Mouse (Mus musculus) monocyte, adult 5-6 weeks (primary cell): ENCODE measurements around the gene Tes. TPM values are rescaled to one million over a fixed set of nuclear protein-coding genes. Genes with fewer than 3 reads are reported as not detected.

ENCODE experiments used
- ATAC-seq: fragments of 153-309, 156-312 bp; replicated peaks from 2 replicates; pipeline ENCODE4 v1.8.0; 2017; ENCODE audit warnings: mild to moderate bottlenecking; ENCODE audit not compliant: low TSS enrichment, insufficient number of reproducible peaks, severe bottlenecking, poor library complexity, low FRiP score
- total RNA-seq: library from RNA; stranded (forward); fragments of 200-1000, 200-491, 200-594 nt; gene quantifications from 3 replicates; pipeline ENCODE4 v1.2.3, GENCODE M21; 2017

The Tes gene
- total RNA-seq, 1 experiment from 2014 or later = 91.2 TPM

DNA sequence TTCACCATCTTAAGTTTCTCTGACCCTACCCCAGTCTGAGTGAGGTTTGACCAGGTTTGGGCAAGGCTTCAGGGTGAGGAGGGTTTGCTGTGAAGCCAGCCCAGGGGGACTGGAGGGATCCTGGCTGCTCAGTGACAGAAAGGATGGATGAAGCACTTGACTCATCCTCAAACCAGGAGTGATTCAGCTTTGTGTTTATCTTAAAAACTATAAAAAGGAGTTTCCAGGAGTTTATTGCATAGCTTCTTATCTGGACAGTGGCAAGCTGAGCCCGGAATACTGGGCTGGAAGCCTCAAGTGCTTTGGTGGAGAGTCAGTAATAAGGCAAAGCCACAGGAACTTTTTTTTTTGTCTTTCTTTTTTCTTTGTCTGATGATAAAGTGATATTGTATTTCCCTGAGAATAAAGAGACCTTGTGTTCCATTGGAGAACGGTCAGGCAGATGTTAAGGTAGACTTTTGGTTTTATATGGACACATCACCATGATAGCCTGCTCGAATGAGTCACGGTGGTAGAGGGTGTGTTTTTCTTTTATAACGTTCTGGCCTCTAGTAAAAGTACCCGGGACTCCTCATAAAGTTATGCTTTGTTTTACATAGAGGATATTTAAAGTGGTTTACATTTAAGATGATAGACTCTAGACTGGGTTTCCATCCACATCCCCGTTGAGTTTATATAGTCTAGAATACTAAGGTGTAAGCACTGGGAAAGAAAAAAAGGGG, 8.0 kb downstream of the Tes start:
- ATAC-seq = no peak

DNA sequence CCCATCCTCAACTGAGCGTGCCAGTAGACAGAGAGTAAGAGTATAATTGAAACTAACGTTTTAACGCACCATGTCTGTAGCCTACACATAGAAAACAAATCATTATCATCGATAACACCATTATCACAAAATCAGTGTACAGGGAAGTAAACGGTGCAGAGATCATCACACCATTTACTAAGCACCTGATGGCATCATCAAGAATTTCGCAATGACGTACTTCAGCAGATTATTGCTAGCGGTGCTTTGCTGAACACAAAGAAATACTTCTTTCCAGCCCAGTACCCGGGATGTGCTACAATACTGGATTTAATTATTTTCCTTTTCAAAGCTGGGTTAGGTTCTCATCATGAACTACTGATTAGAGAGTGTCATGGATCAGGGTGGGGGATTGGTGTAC, 12.3 kb downstream of the Tes start:
- no peak for ATAC-seq

DNA sequence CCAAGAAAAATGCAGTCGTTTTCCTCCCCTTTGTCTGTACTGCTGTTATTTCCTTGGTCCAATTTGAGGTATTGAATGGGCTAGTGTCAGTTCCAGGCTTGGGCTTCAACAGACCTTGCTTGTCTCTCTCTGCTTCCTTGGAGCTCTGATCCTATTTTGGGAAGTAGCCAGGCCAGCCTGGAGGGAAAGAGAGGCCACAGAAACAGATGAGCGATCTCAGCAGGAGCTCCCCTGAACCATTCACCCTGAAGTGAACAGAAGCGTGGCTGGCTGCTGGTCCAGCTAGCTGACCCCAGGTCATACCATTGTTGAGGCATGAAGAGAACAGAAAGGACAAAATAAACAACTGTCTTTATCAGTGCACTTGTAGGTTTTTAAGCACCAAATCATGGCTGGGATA, 12.8 kb downstream of the Tes start:
- ATAC-seq = no peak

DNA sequence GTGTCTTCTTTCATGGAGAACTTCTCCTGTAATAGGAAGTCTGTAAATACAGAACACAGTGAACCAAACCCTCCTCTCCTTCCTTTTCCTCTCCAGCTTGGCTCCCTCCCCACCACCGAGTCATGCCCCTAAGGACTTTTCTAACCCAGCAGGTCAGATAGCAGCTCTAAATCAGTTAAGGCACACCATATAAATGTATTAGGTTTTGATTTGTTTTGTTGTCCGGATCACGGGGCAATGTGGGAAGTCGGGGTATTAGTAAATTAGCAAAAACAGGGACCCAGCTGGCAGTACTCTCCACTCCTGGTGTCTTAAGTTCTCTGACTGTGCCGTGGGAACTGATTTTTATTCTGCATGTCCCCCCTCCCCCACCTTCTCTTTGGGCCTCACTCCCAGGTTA, 14.4 kb downstream of the Tes start:
- ATAC-seq = no peak

DNA sequence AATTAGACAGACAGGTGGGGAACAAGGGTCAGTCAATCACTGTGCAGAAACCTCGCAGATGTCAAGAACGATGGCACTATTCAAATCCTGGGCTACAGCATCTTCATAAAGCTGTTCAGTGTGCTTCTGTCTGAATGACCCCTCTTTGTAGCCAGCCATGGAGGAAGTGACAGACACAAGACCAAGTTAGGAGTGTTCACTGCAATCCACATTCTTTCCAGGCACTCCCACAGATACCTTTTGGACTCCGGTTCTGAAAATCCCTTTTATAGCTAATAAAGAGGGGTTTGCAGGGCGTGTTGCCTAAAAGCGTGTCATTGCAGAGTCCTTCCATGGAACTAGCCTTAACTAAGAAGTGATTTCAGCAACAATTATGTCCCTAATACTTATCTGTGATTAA, 14.9 kb downstream of the Tes start:
- no peak for ATAC-seq

DNA sequence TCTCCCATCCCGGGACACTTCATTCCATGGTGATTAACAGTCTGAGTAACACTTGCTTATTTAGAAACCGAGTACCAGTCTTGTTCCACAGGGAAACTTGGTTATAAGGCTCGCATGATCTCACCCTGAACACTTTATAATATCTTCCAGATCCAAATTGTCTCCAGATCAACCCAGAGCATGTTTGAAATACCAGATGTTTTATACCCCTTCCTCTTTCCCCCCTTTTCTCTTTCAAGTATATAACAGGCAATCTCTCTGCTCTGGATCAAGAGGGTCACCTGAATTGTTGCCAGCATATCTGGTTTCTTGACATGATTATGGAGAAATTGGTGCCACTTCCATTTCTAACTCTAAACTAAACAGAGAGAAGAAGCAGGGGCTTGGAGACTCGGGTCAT, 17.3 kb downstream of the Tes start:
- no peak for ATAC-seq

DNA sequence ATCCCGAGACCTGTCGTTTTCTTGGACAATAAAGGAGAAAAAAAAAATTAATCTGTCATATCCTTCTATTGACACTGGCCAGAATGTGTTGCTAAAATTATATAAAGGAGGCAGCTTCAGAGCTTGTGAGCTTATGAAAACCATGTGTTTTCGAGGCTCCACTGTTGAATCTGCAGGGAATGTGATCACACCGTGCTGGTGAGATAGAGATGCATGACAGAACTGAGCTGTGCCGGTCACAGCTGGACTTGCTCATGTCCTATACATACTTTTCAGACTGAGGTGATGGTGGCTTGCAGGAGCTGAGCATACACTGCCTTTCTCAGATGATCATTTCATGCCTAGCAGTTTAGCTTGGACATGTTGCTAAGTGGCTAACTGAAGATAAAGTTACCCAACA, 17.9 kb downstream of the Tes start:
- no peak for ATAC-seq

DNA sequence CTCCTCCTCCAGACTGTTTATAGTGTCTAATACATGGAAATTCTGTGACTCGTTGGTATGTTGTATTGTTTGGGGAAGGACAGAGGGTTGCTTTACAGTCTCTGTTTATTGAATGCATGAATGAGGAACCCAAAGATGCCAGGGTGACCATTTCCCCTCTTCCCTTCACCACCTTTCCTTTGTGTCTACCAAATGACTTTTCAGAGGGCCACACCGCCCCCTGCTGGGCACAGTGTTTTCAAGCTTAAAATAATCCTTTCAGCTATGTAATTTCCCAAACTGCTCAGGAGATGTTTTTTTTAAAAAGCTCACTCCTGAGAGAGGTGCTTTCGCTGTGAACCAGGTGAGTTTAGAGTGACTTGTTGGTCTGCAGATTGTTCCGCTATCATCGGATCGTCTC, 22.5 kb downstream of the Tes start:
- ATAC-seq = 0 out of 2 replicates have a peak, but pooled peaks have one; percentile 27

DNA sequence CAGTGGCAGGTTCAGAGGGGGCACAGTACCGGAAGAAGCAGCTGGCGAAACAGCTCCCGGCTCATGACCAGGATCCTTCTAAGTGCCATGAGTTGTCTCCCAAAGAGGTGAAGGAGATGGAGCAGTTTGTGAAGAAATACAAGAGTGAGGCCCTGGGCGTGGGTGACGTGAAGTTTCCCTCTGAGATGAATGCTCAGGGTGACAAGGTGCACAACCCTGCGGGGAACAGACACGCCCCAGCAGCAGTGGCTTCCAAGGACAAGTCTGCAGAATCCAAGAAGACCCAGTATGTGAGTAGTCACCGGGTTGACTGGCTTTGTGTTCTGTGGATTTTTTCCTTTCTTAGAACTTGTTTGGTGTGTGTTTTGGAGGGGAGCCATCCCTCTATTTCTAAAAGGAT, 32.4 kb downstream of the Tes start:
- ATAC-seq = no peak

DNA sequence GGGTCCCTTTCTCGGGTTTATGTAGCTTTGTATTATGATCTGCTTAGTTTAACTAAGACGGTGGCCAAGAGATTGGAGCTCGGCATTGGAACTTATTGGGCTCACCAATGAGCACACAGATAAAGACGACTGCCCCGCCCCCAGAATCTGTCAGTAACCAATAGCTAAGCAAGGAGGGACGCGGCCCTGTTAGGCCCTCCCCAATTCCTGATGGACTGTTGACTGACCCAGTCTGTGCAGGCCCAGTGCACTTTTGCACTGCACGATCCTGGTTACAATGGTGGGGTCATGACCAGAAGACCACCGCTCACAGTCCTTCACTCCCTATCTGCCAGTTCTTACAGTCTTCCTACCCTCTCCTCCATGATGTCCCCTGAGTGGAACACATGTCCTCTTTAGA, 33.6 kb downstream of the Tes start:
- no peak for ATAC-seq

DNA sequence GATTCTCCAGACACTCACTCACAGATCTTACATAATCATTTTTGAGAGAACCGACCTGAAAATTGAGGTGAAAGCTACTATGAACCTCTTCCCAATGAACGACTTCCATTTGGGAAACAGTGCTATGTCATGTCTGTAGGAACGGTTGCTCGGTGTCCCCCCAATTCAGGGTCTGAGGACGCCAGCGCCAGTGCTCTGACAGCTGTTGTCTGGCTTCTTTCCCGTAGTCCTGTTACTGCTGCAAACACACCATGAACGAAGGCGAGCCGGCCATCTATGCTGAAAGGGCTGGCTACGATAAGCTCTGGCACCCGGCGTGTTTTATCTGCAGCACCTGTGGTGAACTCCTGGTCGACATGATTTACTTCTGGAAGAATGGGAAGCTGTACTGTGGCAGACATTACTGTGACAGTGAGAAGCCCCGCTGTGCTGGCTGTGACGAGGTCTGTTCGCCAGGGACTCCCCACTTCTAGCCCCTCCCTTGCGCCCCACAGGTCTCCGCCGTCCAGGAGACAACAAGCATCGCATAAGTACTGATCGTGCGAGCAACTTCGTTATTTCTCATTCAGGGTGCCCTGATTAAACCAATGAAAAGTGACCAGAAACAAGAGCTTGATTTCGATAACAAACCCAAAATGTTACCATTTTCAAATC, 34.7 kb downstream of the Tes start:
- no peak for ATAC-seq

DNA sequence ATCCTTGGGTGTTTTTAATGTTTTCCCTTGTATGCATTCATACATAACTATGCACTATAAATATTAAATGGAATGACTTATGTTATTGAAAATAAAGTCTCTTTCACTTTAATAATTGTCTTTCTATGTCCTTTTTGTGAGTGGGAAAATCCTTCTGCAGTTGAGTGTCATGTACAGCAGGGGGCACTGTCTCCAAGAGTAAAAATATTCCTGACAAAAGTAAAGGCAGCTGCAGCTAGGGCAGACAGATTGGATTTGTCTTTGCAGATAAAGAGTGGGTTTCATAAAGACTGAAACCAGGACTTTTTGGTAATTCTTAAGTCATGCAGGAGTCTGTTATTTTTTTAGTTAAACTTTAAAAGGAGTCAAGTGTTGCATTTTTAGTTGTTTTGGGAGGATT, 40.8 kb downstream of the Tes start:
- no peak for ATAC-seq

DNA sequence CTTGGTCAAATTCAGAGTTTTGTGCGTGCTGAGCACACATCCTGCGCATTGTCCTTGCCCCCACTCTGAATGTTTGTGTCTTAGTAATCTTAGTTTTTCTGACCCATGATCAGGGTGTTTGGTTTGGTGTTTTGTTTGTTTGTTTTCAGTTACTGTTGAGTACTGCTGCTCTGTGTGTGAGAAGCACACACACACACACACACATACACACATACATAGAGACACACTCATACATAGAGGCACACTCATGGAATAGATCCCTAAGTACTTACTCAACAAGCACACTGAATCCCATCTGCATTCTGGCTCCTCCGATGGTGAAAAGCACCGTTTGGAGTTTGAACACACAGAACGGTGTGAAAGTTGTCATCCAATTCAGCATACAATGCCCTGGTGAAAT, 41.5 kb downstream of the Tes start:
- no peak for ATAC-seq

DNA sequence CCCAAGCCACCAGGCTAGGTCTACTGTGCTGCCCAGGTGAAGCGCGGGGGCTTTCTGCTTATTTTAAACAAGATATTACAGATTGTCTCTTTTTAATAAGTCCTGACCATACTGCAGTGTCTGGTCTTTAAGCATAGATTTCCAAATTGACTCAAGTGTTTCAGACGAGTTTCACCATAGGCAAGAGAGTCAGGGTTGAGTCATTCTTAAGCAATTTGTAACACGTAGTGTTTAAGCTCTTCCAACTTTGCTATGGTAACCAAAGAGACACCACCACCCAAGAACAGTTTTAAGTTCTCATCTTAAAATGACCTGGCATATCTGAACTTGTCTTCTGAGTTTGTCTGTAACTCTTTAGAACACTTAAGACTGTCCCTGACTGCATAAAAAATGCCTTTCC, 44.3 kb downstream of the Tes start:
- ATAC-seq = no peak

DNA sequence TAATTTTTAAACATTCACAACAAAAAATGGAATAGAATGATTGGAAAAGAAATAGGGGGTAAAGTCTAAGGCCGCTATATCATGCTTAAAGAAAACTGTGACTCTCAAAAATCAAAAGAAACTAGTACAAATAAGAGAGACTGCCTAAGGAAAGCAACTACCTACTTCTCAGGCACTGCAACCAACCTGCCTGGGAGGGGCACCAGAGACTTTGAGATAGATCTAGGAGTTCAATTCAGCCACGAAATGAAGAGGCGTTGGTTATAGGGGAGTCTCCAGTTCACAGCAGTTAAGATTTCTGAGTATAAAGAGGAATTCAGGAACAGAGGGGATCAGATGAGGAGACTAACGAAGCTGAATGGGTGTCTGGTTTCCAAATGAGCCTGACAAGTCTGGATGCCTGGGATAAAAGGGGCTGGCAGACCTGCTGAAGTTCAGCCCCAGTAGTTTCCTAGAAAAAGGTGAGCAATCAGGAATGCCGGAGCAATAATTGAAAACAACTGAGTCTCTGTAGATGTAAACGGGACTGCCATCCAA, 45.7 kb downstream of the Tes start:
- ATAC-seq = no peak

DNA sequence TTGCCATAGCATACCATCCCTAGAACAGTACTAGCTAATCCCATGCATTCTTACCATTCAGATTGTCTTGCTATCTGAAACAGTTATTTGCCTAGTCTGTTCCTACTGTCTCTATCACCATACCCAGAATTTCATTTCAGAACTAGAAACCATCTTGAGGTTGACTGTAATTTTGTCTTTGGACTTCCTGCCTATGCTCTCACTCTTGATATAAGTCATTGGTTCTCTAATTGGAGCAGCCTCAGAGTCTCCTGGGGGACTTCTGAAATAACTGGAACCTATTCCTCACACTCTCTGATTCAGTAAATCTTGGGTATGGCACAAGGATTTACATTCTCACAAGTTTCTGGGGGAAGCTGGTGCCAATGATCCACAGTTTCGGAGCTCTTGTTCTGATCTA, 47.1 kb downstream of the Tes start:
- no peak for ATAC-seq

DNA sequence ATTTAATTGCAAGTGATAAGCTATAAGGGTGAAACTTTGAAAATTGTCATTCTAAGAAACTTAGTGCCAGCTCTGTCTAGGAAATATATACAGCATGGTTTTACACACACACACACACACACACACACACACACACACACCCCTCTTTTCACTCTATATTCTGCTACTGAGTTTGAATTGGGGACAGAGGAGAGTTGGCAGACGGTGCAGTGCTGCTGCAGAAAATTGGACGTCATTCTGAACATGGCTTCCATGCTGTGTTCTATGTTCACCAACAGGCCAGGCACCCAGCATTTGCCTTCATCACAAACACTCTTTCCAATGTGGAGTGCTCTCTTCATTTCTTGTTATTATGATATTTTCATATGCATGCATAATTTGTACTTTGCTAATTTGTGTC, 48.0 kb downstream of the Tes start:
- ATAC-seq = no peak

DNA sequence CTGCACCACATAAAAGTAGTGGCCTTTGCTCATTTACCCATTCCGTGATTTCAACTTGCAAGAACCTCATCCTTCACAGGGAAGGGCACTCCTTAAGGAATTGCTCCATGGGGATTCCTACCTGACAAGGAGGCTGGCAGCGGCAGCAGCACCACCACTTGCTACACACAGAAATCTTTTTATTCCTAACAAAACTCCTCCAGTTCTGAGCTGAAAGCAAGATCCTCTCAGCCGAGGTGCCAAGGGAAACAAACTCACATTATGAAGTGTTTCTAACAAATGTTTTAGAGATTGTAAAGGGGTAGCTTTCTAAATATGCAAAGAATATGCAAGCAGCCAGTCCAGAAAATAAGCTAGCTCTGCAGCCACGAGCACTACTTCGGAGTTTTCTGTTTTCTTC, 49.6 kb downstream of the Tes start:
- no peak for ATAC-seq

DNA sequence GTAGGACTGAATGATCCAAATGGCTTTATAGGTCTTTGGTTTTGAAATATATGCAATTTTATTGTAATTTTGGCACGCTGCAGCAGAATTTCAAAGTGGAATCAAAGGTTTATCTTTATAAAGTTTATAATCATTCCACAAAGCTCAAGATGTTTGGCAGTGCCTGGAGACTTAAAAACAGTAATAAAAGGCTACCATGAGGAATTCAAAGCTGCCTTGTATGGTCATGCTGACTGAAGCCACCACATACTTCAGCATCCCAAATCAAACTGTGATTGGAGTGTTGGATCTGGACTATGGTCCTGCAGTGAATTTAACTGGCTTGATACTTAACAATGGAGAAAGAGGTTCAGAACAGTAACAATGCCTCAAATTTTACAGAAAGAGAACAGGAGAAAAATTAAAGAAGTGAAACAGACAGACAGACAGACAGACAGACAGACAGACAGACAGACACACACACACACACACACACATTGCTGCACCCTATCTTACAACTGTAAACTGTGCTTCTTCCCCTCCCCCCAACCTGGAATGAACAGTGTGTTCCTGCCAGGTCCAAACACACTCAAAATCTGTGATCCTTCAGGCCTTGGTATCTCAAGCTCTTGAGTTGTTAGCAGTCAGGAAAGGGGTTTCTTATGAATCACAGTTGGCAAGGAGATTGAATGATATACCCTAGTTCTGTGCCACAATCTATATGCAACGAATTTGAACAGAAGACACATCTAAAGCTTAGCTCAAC, 50.3 kb downstream of the Tes start:
- ATAC-seq = no peak
